Mouse (Mus musculus): ENCODE results near the gene 1700029P11Rik.
"Not testable (repeated sequence)": the region's sequence is repeated elsewhere in the genome, so short reads cannot be mapped to it uniquely, and the experiment has no call there.

Gene 1700029P11Rik

DNA sequence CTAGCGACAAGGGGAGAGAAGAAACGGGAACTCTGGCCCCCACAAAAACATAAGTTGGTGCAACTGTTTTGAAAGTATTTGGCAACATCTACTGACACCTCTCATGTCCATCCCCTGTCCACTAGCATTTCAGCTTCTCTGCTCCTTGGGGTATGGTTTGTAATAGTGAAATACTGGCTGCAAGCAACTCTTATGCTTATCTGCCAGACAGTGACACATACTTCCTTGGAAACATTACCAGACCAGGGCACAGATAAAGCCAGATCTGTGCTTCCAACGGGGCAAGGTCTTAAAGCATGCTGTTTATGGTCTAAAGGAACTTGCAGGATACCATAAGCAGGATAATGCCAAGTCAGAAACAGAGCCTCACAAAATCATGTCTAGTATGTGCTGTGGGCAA is 21.4 kb upstream of the 1700029P11Rik start:
- no peak for DNase-seq

DNA sequence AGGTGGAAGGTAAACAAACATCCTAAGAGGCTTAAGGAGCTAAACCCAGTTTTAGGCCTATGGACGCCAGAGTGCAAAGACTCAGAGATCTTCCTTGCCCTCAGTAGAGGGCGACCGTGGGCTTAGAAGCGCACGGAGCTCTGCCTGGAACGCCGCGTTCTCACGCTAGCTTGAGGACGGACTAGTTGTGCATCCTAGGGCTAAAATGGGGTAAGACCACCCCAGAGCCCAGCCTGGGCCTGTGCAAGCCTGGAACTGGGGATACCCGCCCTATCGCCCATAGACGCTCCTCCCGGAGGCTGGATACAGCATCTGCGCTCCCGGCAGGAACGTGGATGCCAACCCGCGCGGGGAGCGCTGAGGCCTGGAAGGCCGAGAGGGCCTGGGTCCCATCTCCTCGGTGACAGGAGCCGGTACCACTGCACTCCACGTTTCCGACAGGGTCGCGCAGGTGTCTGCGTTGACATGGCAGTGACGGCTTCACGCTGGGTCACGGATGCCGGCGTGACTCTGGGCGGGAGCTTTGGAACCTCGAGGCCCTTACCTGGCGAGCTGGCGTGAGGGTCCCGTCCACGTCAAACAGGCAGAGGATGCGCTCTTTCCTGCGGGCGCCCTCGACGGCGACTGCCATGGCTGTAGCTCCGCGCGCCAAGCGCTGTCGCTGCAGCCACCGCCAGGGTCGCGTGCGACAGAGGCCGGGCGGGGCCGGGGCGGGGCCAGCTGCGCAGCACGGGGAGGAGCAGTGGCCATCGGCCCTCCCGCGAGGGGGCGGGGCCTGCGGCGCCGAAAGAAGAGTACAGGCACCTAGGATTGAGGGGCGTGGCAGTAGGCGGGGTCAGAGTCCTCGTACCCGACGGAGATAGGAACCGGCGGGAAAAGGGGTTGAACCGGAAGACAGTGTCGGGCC is 19.9 kb upstream of the 1700029P11Rik start, which contains the start of gene Pmm1:
Gene Pmm1 (minus strand): TSS at position 760 of the 907 bp plus-strand sequence.
- DNase-seq, result peak; percentile 100

DNA sequence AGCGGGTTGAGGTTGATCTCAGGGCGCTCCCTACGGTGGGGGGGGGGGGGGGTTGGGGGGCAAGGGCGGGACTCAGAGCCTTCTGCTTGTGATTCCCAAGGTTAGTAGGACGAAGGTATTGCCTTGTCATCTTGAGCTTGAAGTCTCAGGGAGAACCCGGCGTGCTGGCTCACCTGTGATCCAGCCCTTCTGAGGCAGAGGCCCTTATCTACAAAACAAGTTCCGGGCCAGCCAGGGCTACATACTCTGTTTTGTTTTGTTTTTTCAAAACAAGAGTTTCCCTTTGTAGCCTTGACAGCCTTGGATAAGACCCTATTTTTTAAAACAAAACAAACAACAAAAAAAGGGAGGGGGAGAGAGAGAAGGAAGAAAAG is 19.3 kb upstream of the 1700029P11Rik start:
- DNase-seq, result no peak

DNA sequence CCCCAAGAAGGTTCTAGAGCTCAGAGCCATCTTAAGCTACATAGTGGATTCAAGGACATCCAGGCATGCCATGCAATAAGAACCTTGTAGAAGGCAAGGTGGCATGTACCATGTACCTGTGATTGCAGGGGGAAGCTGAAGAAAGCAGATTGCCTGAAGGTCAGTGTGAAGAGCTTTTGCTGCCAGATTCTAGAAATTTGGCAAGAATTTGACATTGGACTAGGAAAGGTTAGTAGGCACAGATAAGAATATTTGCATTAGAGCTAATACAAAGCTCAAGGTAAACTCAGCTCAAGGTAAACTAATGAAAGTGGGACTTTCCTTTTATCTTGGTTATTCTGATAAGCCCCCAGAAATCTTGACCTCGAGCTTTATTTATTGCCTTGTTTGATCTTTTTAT is 16.1 kb upstream of the 1700029P11Rik start:
- DNase-seq, result no peak

DNA sequence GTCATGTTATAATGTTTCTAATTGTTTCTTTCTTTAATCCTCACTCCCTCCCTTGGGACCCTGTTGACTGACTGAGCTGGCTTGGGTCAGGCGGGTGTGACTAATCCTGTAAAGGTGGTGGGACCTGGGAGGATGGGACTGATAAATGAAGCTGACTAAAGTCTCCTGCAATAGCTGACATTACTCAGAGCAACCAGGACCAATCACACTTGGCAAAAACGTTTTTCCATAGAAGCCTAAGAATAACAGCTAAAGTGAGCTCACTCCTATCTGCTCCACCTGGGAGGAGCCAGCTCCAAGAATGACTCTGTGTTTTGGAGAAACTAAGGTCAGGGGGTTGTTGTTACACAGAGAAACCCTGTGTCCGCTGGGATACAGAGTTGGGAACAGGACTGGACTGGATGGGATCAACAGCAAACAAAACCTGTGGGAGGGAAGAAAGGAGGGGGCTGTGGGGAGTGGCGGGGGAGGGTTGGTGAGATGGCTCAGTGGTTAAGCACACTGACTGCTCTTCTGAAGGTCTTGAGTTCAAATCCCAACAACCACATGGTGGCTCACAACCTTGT is 15.3 kb upstream of the 1700029P11Rik start:
- no peak for DNase-seq

DNA sequence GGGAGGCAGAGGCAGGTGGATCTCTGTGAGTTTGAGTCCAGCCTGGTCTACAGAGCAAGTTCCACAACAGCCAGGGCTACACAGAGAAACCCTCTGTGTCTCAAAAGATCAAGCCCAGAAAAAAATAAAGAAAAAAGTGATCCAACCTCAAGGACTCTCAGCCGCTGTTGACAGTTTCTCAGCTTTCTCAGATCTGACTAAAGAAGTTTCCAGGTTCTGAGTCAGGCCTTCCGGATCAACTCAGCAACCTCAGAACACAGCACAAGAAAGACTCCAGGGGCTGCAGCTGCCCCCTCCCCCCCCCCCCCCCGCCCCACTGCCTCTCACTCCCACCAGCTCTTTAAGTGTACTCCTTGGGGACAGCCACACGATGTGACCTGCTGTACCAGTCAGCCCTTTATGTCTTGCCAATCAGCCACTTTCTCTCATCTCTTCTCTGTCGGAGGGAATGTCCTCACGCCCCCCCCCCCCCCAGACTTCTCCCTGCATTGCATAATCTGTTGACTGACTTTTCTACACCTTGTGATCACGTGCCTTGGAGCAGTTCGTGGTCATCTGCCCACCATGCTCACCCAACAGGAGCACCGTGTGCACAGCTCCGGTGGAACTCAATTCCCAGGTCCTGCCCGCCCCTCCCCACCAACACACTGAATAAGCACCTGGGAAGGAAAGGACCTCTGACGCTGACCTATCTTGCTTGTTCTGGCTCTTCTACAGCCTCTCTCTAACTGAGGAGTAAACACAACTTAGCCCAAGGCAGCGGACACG is 14.1 kb upstream of the 1700029P11Rik start:
- DNase-seq, result no peak

DNA sequence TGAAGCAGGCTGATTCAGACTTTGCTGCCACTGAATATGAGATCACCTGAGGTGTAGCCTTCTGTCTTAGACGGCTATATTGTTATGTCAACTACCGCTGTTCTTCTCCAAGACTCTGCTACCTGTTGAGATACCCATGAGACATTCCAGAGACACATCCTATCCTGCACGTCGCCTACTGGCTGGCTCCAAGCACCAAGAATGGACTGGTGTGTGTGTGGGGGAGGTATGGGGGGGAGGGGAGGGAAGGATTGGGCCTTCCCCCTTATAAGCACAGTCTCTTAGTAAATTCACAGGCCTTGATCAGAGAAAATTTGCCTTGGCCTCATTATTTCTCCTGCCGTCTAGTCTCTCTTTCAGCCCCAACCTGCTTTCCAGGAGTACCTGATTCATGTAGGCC is 12.5 kb upstream of the 1700029P11Rik start:
- DNase-seq, result no peak

DNA sequence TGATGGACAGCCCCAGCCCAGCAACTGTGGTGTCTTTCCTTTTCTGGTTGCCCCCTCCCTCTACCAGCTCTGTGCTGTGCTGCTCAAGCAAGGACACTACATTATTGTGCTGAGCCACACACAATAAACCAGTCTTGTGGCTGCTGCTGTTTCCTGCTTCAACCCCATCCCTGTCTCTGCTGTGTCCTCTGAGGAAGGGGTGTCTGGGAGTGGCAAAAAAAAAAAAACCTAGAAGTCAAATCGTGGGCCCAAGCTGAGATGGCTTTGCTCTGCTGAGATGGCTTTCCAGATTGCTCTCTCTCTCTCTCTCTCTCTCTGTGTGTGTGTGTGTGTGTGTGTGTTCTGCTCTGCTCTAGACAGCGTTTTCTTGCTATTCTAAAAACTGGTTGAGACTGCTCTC is 11.9 kb upstream of the 1700029P11Rik start:
- no peak for DNase-seq

DNA sequence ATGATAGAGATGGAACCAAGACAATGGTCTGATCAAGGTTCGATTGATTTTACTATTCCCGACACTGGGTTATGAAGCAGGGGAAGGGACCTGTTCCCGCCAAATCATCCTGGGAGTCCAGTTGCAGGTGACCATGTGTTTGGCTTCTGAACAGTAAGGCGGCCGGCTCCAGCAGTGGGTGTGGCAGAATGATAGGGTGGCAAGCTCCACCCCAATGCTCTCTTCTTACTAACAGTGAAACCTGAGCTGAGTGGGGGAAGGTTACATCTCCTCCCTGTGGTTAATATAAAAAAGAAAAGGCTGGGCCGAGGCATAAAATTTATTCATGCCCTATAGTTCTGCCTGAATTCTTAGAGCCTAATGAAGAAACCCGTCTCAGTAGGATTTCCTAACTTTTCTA is 11.2 kb upstream of the 1700029P11Rik start:
- DNase-seq, result peak; percentile 23 to 63

DNA sequence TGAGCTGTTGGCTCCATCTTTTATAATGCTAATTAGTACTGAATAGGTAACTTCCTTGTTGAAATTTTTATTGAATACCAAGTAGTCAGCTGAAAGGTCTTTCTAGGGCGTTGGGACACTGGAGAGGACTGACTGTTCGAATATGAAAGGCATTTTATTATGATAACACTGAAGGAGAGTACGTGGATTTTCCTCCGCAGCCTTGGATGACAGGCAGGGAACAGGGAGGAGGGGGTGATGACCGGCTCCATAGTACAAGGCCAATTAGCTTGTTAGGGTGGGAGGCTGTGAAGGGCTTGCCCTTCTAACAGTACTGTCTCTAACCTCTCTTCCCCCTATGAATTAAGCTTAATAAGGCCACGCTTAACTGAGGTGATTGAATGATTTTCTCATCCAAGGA is 10.7 kb upstream of the 1700029P11Rik start:
- DNase-seq, result not testable (repeated sequence)

DNA sequence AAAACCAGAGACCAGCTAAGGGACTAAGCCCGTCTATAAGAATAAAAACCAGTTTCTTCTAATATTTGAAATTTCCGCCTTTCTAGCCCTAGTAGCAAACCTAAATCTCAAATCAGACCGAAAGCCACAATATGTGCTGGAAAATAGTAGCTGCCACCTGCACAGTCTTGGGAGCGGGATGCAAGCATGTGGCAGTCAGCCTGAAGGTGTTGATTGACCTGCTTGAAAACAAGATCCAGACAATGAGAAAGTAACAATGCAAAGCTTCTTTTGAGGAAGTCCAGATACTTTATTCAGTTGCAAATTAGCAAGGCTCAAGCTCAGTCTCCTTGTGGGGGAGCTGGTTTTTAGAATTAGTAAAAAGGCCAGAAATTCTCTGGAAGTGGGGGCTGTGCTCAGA is 9.8 kb upstream of the 1700029P11Rik start:
- not testable (repeated sequence) for DNase-seq

DNA sequence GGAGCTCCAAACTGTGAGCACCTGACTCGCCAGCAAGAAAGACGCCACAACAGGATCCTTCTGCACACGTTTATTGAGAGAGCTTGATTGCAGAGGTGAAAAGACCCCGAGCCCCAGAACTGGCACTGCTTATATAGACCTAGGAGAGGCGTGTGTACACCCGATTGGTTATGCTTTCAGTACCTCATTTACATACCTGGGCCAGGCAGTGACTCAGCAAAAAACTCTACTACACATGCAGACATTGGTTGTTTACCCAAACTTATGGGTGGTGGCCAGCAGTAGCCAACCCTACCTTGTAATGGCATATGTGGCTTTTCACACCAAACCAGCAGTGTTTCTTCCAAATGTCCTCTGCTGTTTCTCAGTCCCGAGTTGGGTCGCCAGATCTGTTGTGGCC is 5.2 kb upstream of the 1700029P11Rik start:
- not testable (repeated sequence) for DNase-seq

DNA sequence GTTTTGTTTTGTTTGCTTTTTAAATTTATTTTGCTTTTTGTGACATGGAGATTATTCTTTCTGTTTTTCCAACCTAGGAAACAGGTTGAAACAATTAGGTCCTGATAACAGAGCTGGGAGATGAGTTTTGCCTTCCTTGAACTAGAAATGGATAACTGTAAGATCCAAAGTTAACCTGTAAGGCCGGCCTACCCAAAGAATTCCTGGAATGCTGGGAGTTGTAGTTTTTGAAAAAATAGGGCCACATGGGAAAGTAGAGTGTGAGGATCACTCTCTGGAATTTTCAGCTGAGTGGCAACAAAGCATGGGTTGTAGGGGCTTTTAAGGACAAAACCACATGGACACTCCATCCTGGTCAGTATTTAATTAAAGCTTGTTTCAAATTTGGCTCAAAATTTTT is 1.8 kb downstream of the 1700029P11Rik start:
- no peak for DNase-seq

DNA sequence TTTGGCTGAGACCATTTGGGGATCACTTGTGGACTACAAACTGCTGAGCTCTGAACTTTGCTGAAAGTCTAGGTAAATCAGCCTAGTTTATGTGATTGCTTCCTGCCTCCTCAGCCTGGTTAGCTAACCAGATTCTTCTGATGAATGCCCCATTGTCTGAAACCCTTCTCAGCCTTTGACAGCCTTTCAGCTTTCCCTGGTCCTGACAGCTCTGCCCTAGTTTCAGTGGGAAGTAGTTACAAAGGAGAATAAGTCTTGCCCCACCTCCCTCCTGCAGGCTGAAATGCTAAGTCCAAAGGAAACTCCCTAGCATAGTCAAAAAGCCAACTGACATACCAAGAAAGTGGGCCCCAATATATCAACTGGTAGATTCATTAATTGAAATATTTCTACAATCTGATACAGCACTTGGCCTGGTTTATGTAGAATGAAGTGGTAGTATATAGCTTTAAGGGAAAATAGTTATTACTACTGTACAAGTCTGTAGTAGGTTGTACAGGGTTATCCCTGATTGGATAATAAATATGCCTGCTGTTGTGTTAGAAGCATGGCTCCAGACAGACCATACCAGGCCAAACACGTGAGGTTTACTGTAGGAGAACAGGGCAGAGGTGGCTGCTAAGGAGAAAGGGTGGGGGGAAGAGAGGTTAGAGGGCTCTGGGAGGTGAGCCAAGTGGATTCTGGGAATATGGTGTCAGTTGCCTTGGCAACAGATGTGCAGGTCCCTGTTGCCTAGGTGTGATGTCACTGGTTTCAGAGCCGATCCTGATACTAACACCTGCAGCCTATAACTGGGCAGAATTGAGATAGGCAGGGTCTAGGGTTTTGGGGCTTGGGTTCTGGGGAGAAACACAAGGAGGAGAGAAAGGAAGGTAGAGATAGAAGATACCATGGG is 5.2 kb downstream of the 1700029P11Rik start:
- no peak for DNase-seq

DNA sequence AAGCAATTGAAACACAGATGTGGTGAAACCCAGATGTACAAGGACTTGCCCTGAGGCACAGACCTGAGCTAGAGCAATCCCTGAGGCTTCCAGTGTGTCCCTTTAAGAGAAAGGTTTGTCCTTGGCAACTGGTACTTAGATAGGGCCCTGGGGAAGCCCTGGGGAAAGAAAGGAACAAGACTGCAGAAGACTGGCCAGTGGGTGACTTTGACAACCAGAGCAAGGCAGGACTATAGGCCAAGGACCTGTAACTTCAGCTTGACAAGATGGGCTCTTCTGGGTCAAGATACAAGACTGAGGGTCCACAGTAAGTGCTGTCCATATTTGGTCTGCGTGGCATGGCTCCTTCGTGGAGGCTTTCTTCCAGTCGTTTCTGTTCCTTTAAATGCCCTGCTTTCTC is 7.3 kb downstream of the 1700029P11Rik start, which contains the start of gene Xrcc6:
Gene Xrcc6 (plus strand): TSS at position 190 of the 400 bp plus-strand sequence.
- DNase-seq, result no peak

DNA sequence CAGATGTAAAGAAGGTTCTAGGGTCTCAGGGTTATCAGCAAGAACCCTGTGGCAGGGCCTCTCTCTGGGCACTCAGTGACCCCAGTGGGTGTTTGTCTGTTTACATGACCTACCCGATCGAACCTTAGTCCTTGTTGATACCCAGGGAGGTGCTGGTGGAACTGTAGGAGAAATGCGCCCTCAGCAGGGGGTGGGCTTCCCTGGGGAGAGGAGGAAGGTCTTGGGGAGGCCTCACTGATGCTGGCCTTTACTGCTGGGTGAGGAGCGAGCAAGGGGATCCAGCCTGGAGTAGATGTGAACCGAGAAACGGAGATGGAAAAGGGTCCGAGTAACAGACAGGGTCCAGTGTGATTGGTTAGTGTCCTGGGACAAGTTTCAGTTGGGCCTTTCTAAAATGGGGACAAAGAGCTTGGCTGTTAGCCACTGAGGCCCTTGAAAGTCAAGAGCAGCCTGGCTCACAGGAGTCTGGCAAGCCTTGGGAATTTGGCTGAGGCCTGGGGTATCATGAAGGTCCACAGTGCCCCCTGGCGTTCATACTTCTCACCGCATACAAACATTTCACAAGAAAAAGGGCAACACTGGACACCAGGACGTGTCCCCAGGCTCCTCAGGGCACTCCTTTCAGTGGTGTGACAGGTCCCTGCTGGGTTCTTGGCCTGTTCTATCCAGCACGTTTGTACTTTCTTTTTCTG is 9.2 kb downstream of the 1700029P11Rik start:
- DNase-seq, result peak; percentile 90 to 96

DNA sequence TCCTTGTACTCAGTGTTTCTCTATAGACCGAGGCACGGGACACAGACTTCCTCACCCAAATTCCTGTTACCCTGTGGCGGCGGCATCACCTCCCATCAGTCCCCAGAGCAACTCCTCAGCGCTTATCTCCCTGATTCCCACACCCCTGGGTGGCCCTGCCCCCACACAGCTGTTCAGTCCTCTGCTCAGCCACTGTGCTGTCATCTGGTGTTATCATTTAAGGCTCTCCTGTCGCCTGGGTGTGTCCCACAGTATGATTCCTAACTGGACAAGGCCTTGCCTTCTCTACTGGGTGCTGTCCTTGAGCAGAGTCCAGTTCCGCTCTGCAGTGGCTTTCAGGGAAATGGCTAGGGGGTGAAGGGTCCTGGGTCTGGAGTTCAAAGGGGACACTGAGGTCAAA is 10.2 kb downstream of the 1700029P11Rik start:
- no peak for DNase-seq

DNA sequence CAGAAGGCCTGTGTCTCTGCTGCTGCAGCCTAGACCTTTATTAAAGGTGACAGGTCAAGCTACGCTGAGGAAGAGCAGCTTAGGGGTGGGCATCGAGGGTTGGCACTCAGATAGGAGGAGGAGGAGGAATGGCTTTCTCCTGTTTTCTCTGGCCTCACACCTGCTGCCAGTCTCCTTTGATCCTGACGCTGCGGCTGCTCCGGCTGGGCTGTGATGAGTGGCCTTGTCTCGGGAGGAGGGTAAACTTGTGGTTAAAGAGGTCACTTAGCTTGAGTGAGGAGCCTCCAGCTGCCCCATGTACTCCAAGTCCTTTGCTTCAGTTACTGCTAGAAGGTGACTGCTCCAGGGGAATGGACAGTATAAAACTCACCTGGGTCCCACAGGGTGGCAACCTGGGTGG is 13.7 kb downstream of the 1700029P11Rik start:
- no peak for DNase-seq

DNA sequence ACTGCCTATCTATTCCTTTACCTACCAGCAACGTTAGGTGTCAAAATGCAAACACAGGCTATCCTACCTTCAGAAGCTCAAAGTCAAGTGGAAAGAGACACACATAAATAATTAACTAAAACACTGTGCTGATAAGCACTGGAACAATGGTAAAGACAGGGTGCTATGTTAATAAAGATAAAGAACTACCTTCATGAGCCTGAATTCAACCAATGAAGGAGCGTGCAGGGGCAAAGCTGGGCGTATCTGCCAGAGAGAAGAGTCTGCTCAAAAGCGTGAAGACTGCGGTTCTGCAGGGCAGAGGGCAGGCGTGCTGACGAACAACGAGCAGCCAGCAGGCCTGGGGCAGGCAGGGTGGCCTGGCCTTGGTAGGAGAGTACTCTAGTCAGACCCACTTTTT is 23.9 kb downstream of the 1700029P11Rik start:
- DNase-seq, result no peak

DNA sequence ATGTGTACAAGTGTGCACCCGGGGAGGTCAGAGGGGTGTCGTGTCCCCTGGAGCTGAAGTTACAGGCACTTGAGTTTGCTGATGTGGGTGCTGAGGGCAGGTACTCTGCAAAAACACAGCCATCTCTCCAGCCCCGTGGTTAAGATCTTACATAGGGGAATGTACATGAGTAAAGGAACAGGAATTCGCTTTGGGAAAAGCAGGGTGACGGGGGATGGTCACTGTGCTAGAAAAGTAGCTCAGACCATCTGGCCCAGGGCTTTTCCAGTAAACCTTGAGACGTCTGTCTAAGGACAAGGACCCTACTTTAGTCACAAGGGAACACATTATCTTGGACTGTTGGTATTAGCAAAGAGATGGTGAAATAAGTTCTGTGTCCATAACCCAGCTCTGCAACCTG is 31.6 kb downstream of the 1700029P11Rik start:
- DNase-seq, result no peak

DNA sequence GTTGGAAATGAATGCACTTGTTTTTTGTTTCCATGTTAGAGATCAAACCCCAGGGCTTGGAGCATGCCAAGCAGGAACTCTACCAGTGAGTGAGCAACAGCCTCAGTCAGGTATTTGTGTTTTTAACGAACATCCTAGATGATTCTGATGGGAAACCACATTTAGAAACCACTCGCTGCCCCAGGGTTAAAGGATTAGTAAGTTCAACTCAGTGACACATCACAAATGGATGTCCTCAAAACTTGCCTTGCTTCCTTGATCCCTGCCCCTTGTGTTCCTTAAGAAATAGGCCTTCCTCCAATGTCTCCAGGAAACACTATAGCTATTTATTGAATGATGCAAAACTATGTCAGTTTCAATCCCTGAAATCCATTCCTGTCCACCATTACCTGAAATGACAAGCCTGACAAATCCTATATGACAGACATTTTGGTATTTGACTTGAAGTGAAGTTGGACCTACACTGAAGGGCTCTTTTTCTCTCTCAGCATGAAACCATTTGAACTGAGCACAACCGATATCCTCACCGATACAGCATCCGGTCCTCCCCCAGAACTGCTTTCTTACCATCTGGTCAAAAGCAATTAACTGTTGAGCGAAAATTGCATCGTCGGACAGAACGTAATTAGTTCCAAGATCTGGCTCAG is 34.5 kb downstream of the 1700029P11Rik start:
- no peak for DNase-seq

Data from kidney, postnatal 25 days (tissue).